Mouse (Mus musculus): ENCODE data around the gene Qsox1. TPM values are rescaled to one million over a fixed set of nuclear protein-coding genes. Genes with fewer than 3 reads are reported as not detected.

The Qsox1 gene
- polyA plus RNA-seq, 1 experiment: 26.7 TPM

DNA sequence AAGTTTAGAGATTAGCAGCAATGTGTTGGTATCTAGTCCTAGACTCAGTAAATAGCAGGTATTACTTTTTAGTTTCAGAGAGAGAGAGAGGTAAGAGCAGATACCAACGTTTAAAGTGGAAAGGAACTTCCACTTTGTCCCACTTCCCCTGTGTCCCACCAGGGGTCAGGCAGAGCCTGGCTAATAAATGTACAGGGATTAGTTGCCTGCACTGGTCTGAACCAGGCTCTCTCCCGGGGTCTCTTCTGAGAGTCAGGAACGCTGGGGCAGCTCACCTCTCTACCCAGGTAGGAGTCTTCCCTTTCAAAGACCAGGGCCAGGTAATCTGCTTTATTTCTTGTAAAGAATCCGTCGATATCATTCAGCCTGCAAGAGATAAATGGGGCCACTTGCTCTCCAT lies 20.8 kb downstream of the Qsox1 start:
- Histone ChIP-seq H3K4me1 (ENCODE audit: control insufficient read depth, insufficient read depth, insufficient read length) (no peaks in the 10 kb centered on the region), H3K27me3 (ENCODE audit: control insufficient read depth, insufficient read depth, low read length) (no peaks in the 10 kb centered on the region), H3K27ac (ENCODE audit: insufficient read depth, low read length) (no peak overlapping the region), H3K36me3 (ENCODE audit: control insufficient read depth, insufficient read depth, low read length) (peaks cover 2% of the 10 kb centered on the region; the same call in 1 of the 2 replicates), H3K4me3 (ENCODE audit: extremely low read depth, insufficient read depth, insufficient read length) (no peak overlapping the region)
- TF ChIP-seq POLR2A (IDR thresholded peaks at IDR 0.05; ENCODE audit: low read depth, low read length): no peak
- no peak for TF ChIP-seq CTCF (IDR thresholded peaks at IDR 0.05; ENCODE audit: extremely low read depth, insufficient read depth, insufficient read length, insufficient replicate concordance)
- 71% methylated on average over 5 of the region's 5 CpGs for WGBS
- DNase-seq (ENCODE audit: low read depth in 1 of 2, low spot score in 2 of 2): no peak

DNA sequence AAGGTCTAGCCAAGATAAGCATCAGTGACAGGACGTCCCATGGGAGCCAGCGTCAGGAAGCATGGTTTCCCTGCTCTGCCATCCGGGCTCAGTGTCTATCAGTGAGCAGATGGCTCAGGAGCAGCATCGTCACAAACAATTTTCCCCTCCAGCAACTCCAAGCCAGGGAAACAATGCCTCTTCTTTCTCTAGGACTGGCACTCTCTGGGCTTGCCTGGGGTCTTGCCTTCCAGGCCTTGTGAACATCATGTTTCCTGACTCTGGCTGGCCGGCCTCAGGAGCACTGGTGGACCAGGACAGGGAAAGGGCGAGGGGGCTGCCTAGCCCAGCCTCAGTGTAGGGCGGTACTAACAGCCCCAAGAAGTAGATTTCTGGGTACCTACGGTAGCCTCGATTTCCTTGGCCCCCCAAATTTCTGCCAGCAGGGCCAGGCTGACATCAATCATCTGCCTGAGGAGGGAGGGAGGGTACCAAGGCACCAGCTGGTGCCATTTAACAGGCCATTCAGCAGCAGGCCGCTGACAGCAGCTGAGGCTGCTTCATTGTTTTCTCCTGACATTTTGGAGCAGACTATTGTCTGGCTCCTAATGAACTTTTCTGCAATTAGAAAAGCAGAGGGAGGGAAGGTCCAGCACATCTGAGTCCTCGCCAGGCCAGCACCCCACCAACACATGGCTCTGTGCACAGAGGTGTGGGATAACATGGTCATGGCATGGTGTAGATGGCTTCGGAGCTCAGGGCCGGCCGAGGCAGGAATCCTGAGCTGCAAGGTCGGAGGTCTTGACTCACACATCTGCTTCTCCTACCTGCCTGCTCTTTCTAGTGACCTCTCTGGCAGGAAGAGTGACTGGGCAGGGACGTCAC lies 22.3 kb downstream of the Qsox1 start:
- H3K4me1 ChIP-seq (ENCODE audit: control insufficient read depth, insufficient read depth, insufficient read length): no peaks in the 10 kb centered on the region
- peaks cover 4% of the 10 kb centered on the region; the same call in 1 of the 2 replicates for H3K36me3 ChIP-seq (ENCODE audit: control insufficient read depth, insufficient read depth, low read length)
- H3K4me3 ChIP-seq (ENCODE audit: extremely low read depth, insufficient read depth, insufficient read length): no peak overlapping the region
- 91% methylated on average over 16 of the region's 16 CpGs for WGBS
- H3K27ac ChIP-seq (ENCODE audit: insufficient read depth, low read length): no peak overlapping the region
- TF ChIP-seq POLR2A (IDR thresholded peaks at IDR 0.05; ENCODE audit: low read depth, low read length) (no peak), CTCF (IDR thresholded peaks at IDR 0.05; ENCODE audit: extremely low read depth, insufficient read depth, insufficient read length, insufficient replicate concordance) (no peak)
- no peak for DNase-seq (ENCODE audit: low read depth in 1 of 2, low spot score in 2 of 2)
- H3K27me3 ChIP-seq (ENCODE audit: control insufficient read depth, insufficient read depth, low read length): no peaks in the 10 kb centered on the region

DNA sequence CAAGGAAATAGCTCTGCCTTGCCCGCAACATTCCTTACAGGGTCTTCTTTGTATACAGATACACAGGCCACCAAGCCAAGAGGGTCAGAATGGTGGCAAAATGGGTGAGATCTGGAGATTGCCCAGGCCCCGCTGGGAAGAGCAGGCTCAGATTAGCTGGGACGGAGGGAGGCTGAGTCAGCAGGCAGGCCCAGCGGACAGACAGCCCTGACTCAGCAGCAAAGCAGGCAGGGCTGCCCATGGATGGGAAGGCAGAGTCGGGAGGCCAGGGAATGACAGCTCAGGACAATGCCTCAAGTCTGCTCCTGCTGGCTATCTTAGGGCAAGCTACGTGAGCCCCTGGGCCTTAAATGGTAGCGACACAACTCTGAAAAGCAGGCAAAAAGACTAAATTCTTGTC lies 26.8 kb downstream of the Qsox1 start:
- DNase-seq (ENCODE audit: low read depth in 1 of 2, low spot score in 2 of 2): no peak
- H3K36me3 ChIP-seq (ENCODE audit: control insufficient read depth, insufficient read depth, low read length): 0 out of 2 replicates have a peak, but pooled peaks cover 2% of the 10 kb centered on the region
- H3K4me3 ChIP-seq (ENCODE audit: extremely low read depth, insufficient read depth, insufficient read length): no peak overlapping the region
- 91% methylated on average over 7 of the region's 7 CpGs for WGBS
- H3K27me3 ChIP-seq (ENCODE audit: control insufficient read depth, insufficient read depth, low read length): no peaks in the 10 kb centered on the region
- H3K27ac ChIP-seq (ENCODE audit: insufficient read depth, low read length): no peak overlapping the region
- TF ChIP-seq CTCF (IDR thresholded peaks at IDR 0.05; ENCODE audit: extremely low read depth, insufficient read depth, insufficient read length, insufficient replicate concordance): no peak
- TF ChIP-seq POLR2A (IDR thresholded peaks at IDR 0.05; ENCODE audit: low read depth, low read length): no peak
- H3K4me1 ChIP-seq (ENCODE audit: control insufficient read depth, insufficient read depth, insufficient read length): peaks cover 20% of the 10 kb centered on the region; the same call in 1 of the 2 replicates

DNA sequence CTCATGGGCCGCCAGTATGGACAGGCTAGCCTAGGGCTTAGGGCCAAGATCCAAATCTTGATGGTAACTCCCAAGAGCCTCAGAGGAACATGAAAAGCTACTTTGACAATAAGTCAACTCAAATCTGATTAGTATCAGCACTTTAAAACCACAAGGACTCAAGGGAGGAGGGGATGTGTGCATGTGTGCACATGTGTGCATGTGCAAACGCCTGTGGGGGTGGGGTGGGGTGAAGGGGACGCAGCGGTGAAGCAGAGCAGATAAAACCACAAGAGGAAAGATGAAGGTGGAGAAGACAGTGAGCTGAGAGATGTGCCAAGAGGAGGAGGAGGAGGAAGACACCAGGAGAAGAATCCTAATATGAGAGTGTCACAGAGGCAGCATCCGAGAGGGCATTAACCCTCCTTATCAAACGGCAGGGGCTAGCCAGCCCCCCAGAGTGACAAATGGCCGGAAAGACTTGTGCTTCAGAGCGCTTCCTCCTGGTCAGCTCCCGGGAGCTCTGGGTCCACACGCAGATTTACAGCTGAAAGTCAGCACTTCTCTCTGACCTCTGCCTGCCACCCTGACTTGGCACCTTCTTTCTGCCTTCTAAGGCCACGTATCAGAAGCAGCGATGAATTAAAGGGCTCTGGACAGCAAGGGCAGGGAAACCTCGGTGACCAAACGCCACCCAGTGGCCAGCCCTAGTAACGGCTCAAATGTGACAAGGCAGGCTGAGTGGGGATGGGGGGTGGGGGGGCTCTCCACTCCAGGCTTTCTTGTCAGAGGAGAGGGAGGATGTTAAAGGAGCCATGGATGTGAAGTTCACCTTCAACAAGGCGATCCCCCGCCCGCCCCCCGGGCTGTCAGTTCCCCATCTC lies 28.1 kb downstream of the Qsox1 start:
- TF ChIP-seq CTCF (IDR thresholded peaks at IDR 0.05; ENCODE audit: extremely low read depth, insufficient read depth, insufficient read length, insufficient replicate concordance) (peak; percentile 67; the same call in 1 of the 2 replicates), POLR2A (IDR thresholded peaks at IDR 0.05; ENCODE audit: low read depth, low read length) (no peak)
- H3K27ac ChIP-seq (ENCODE audit: insufficient read depth, low read length): no peak overlapping the region
- H3K4me3 ChIP-seq (ENCODE audit: extremely low read depth, insufficient read depth, insufficient read length): no peak overlapping the region
- peaks cover 3% of the 10 kb centered on the region; the same call in 1 of the 2 replicates for H3K36me3 ChIP-seq (ENCODE audit: control insufficient read depth, insufficient read depth, low read length)
- peak; percentile 15 to 41 for DNase-seq (ENCODE audit: low read depth in 1 of 2, low spot score in 2 of 2)
- WGBS: 39% methylated on average over 19 of the region's 19 CpGs
- peaks cover 21% of the 10 kb centered on the region; the same call in 1 of the 2 replicates for H3K4me1 ChIP-seq (ENCODE audit: control insufficient read depth, insufficient read depth, insufficient read length)
- no peaks in the 10 kb centered on the region for H3K27me3 ChIP-seq (ENCODE audit: control insufficient read depth, insufficient read depth, low read length)

DNA sequence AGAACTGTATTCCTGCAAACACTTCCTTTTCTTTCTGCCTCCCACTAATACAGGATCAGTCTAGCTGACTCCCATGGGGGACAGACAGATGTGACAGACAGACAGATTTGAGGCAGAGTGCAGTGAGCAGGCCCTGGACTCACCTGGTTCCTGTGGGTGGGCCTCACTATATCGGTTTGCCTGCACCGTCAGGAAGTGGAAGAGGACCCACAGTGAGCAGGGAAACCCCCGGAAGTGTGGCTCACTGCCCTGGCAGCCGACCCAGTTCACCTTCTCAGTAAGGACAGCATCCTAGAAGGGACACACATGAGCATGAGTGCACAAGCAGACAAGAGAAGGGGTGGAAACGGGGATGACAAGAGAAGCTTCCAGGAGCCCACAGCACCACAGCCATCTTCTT lies 30.3 kb downstream of the Qsox1 start:
- H3K4me3 ChIP-seq (ENCODE audit: extremely low read depth, insufficient read depth, insufficient read length): no peak overlapping the region
- peak; percentile 27 to 58 for DNase-seq (ENCODE audit: low read depth in 1 of 2, low spot score in 2 of 2)

DNA sequence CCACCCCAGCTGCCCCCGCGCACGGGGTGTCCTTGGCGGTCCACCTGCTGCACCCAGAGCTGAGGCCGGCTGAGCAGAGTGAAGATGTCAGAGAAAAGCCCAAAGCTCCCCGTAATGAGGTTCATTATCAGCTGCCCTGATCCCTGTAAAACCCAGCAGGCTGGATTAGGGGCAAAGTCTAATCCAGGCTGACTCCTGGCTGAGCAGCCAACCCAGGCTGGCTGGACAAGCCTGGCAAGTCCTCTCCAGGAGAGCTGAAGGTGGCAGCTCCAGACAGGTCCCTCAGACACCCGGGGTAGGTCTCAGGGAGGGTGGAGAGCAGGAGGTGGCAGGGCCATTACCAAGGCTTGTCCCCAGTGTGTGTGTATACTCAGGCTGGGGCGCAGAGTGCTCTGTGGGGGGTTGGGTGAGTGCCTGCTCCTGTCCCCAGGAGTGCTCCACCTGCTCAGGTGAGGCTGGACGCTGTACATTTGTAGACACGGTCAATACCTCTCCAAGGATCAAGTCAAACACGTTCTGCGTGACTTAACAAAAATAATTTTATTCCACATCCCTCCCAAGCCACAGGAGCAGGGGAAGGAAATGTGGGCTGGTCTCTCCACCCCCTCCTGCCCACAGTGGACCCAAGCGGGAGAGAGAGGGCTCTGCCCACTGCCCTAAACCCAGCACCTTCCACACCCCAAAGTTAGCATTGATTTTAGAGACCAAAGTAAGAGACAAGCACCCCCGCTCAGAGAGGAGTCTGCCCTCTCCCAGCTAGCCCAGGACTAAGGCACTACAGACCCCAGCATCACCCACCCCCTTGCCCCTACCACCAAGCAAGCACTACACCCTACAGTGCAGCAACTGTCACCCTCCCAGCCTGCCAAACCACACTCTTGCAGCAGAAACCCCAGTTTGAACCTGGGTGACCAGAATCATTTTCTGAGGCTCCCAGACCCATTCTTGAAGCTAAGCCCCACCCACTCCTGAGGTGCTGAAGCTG lies 34.8 kb downstream of the Qsox1 start:
- no peak for DNase-seq (ENCODE audit: low read depth in 1 of 2, low spot score in 2 of 2)
- Histone ChIP-seq H3K27me3 (ENCODE audit: control insufficient read depth, insufficient read depth, low read length) (no peaks in the 10 kb centered on the region), H3K27ac (ENCODE audit: insufficient read depth, low read length) (no peak overlapping the region), H3K4me3 (ENCODE audit: extremely low read depth, insufficient read depth, insufficient read length) (no peak overlapping the region), H3K4me1 (ENCODE audit: control insufficient read depth, insufficient read depth, insufficient read length) (peaks cover 18% of the 10 kb centered on the region; the same call in 1 of the 2 replicates), H3K36me3 (ENCODE audit: control insufficient read depth, insufficient read depth, low read length) (peaks cover 4% of the 10 kb centered on the region)
- TF ChIP-seq POLR2A (IDR thresholded peaks at IDR 0.05; ENCODE audit: low read depth, low read length): no peak
- no peak for TF ChIP-seq CTCF (IDR thresholded peaks at IDR 0.05; ENCODE audit: extremely low read depth, insufficient read depth, insufficient read length, insufficient replicate concordance)
- 71% methylated on average over 14 of the region's 14 CpGs for WGBS

More for the DNA sequence above, 30.3 kb downstream of the Qsox1 start:
- H3K27me3 ChIP-seq (ENCODE audit: control insufficient read depth, insufficient read depth, low read length): no peaks in the 10 kb centered on the region
- TF ChIP-seq CTCF (IDR thresholded peaks at IDR 0.05; ENCODE audit: extremely low read depth, insufficient read depth, insufficient read length, insufficient replicate concordance) (no peak), POLR2A (IDR thresholded peaks at IDR 0.05; ENCODE audit: low read depth, low read length) (no peak)
- peaks cover 21% of the 10 kb centered on the region; the same call in 1 of the 2 replicates for H3K4me1 ChIP-seq (ENCODE audit: control insufficient read depth, insufficient read depth, insufficient read length)
- H3K27ac ChIP-seq (ENCODE audit: insufficient read depth, low read length): no peak overlapping the region
- 23% methylated on average over 5 of the region's 5 CpGs for WGBS
- H3K36me3 ChIP-seq (ENCODE audit: control insufficient read depth, insufficient read depth, low read length): peaks cover 6% of the 10 kb centered on the region
